Mouse (Mus musculus): ENCODE results near the gene Ube2s.

DNA sequence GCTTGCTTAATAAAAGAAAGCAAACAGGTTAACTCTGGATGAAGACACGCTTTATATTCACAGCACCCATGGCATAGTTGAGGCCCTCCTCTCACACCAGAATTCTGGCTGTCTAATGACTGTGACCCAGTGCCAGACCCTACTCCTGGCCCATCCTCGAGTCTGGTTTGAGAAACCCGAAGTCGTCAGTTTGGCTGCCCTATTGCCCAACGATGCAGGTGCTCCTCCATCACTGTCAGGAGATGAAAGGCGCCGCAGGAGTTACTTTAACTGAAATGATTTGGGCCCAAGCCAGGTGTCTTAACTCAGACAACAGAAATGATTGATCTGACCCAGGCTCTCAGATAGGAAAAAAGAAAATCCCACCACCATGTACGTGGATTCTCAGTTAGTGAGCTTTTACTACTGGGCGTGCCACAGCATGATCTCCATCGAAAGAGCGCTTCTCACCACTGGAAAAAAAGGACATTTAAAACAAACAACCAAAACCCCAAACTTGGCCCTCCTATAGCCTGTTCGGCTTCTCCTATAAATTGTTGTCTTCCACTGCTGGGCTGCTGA is 47.1 kb upstream of the Ube2s start:
- no peak for TF ChIP-seq CTCF (IDR thresholded peaks at IDR 0.05; ENCODE audit: borderline replicate concordance, extremely low read depth, insufficient read depth, insufficient read length)
- no peak for TF ChIP-seq POLR2A (IDR thresholded peaks at IDR 0.05; ENCODE audit: borderline replicate concordance, extremely low read depth, insufficient read depth, insufficient read length, poor library complexity, severe bottlenecking)

Data from brain, embryonic 14.5 days (tissue).